In the genomic region with DNA sequence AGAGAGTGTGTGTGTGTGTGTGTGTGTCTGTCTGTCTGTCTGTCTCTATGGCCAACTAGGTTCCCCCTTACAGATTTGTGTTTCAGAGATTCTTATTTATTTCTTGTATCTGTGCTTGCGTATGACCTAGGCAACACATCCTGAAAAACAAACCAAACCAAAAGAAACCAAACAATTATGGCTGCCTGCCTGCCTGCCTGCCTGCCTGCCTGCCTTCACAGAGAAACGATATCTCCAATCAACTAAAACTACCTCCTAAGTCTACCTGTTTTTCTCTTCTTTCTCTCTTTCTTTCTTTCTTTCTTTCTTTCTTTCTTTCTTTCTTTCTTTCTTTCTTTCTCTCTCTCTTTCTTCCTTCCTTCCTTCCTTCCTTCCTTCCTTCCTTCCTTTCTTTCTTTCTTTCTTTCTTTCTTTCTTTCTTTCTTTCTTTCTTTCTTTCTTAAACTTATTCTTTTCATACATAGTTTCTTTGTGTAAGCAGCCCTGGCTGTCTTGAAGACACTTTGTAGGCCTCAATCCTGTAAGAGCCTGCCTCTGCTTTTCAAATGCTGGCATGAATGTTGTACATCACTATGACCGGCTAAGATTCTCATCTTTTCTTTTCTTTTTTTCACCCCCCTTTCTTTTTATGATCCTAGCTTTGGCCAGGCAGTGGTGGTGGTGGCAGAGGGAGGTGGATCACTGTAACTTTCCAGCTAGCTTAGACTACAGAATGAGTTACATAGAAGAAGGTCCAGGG, we compare ENCODE assay signal across 9 mouse cellular contexts. TPM values are rescaled to one million over a fixed set of nuclear protein-coding genes. Genes with fewer than 3 reads are reported as not detected.
DNase-seq lines count a peak whose midpoint lies in the region; ATAC-seq and TF ChIP-seq lines count a peak whose summit lies in the region.
"Not testable (repeated sequence)": the region's sequence is repeated elsewhere in the genome, so short reads cannot be mapped to it uniquely, and the experiment has no call there.
"Had no signal": no experiment of that assay in that cellular context is flagged by ENCODE, and none has a peak within 500 bp of the region (broad histone marks: within the 10 kb centered on the region; RNA-seq: fewer than 3 reads in every experiment).

No protein-coding gene starts in this region.

- ATAC-seq in embryonic facial prominence, embryonic 15.5 days (ENCODE audit: insufficient number of reproducible peaks, low FRiP score, low TSS enrichment, low read depth) = peak; percentile 73; the same call in 1 of the 2 replicates
- peak; percentile 57; the same call in 1 of the 2 replicates for ATAC-seq in heart, postnatal 0 days (ENCODE audit: insufficient read depth, low read depth)
- 0 out of 2 replicates have a peak, but pooled peaks have one; percentile 59 for ATAC-seq in liver, embryonic 11.5 days (replicated peaks; ENCODE audit: low FRiP score)

- H3K9me3 ChIP-seq in embryonic facial prominence, embryonic 15.5 days (replicated peaks); heart, postnatal 0 days (replicated peaks; ENCODE audit: control insufficient read depth, low read length); liver, embryonic 11.5 days (ENCODE audit: control insufficient read depth, low read length): not testable (repeated sequence)

- H3K27ac ChIP-seq in embryonic facial prominence, embryonic 15.5 days (replicated peaks); heart, postnatal 0 days (ENCODE audit: low read depth); liver, embryonic 11.5 days (ENCODE audit: low read depth, low read length): not testable (repeated sequence)

- TF ChIP-seq CTCF in heart, postnatal 0 days (IDR thresholded peaks at IDR 0.05; ENCODE audit: low read depth) = not testable (repeated sequence)

- peak; percentile 69 for DNase-seq in CD4-positive, CD25-positive, alpha-beta regulatory T cell, adult 2 months (ENCODE audit: low read depth, low spot score)
- DNase-seq in adrenal gland, postnatal 4 days (ENCODE audit: low spot score in 2 of 2) = peak; percentile 25 to 50
- DNase-seq in heart, postnatal 0 days (ENCODE audit: low spot score) = peak; percentile 78
- DNase-seq in kidney, postnatal 14 days = peak; percentile 60
- DNase-seq in liver, embryonic 11.5 days (ENCODE audit: low spot score) = peak; percentile 72
- peak; percentile 70 for DNase-seq in naive thymus-derived CD4-positive, alpha-beta T cell, adult 2 months (ENCODE audit: low read depth)
- DNase-seq in testis, postnatal 10 days (ENCODE audit: low spot score) = peak; percentile 88

- not testable (repeated sequence) for H3K4me1 ChIP-seq in embryonic facial prominence, embryonic 15.5 days; heart, postnatal 0 days (ENCODE audit: control insufficient read depth, insufficient read depth); liver, embryonic 11.5 days (replicated peaks; ENCODE audit: control insufficient read depth, insufficient read depth, low read length)

- H3K4me2 ChIP-seq in embryonic facial prominence, embryonic 15.5 days (replicated peaks); heart, postnatal 0 days (ENCODE audit: low read depth, low read length); liver, embryonic 11.5 days: not testable (repeated sequence)

- not testable (repeated sequence) for H3K4me3 ChIP-seq in embryonic facial prominence, embryonic 15.5 days (replicated peaks); heart, postnatal 0 days (ENCODE audit: low read depth, low read length); liver, embryonic 11.5 days (ENCODE audit: low read depth, low read length)

- not testable (repeated sequence) for H3K9ac ChIP-seq in embryonic facial prominence, embryonic 15.5 days; heart, postnatal 0 days (replicated peaks; ENCODE audit: low read depth, low read length); liver, embryonic 11.5 days (ENCODE audit: low read depth, low read length)

- not testable (repeated sequence) for H3K27me3 ChIP-seq in embryonic facial prominence, embryonic 15.5 days; heart, postnatal 0 days (ENCODE audit: control insufficient read depth, insufficient read depth, low read length); liver, embryonic 11.5 days (replicated peaks; ENCODE audit: control insufficient read depth, insufficient read depth, low read length)

- not testable (repeated sequence) for H3K36me3 ChIP-seq in embryonic facial prominence, embryonic 15.5 days; heart, postnatal 0 days (replicated peaks; ENCODE audit: control insufficient read depth, insufficient read depth, low read length); liver, embryonic 11.5 days (ENCODE audit: control insufficient read depth, insufficient read depth, low read length)

- not testable (repeated sequence) for TF ChIP-seq EP300 in heart, postnatal 0 days (IDR thresholded peaks at IDR 0.05; ENCODE audit: low read depth)

- 71% methylated on average over 3 of the region's 3 CpGs for WGBS in embryonic facial prominence, embryonic 15.5 days
- WGBS in heart, postnatal 0 days = 66% methylated on average over 3 of the region's 3 CpGs
- 71% methylated on average over 3 of the region's 3 CpGs for WGBS in liver, embryonic 11.5 days

RNA-seq across cellular contexts. Expression of a gene that starts 59.7 kb away (rescaled TPM):
- total RNA-seq in adrenal gland, postnatal 4 days (2021) = not detected
- polyA plus RNA-seq in embryonic facial prominence, embryonic 15.5 days (2015; fragmentation: Nextera tagmentation; extraction: Ambion mirVana) = not detected in 2 replicates
- not detected in 2 replicates for total RNA-seq in heart, postnatal 0 days (2014; rRNA removed; ENCODE audit: low replicate concordance)
- not detected in 2 replicates for polyA plus RNA-seq in heart, postnatal 0 days (2015; fragmentation: Nextera tagmentation; extraction: Ambion mirVana)
- polyA plus RNA-seq in liver, embryonic 11.5 days (2014; fragmentation: Nextera tagmentation; extraction: Ambion mirVana) = not detected in 2 replicates
- polyA plus RNA-seq: neural tube, embryonic 15.5 days had no signal

Comparison
In these comparisons a context has a peak if more than half of its experiments do, and no peak if none do; other contexts are left out.
1. DNase-seq: peak in every context shown above with its lines; median percentile 88 in testis, postnatal 10 days; 78 in heart, postnatal 0 days; 72 in liver, embryonic 11.5 days; 70 in naive thymus-derived CD4-positive, alpha-beta T cell, adult 2 months; 69 in CD4-positive, CD25-positive, alpha-beta regulatory T cell, adult 2 months; 60 in kidney, postnatal 14 days; 38 in adrenal gland, postnatal 4 days.